ENCODE assay signal across 20 mouse cellular contexts in genomic region chr7:111183512-111183911, GRCm38 (mm10).
DNase-seq lines count a peak whose midpoint lies in the region; ATAC-seq lines count a peak whose summit lies in the region.
"Had no signal": no experiment of that assay in that cellular context is flagged by ENCODE, and none has a peak within 500 bp of the region (broad histone marks: within the 10 kb centered on the region; RNA-seq: fewer than 3 reads in every experiment).

No protein-coding gene starts in this region.

- H3K4me2 ChIP-seq in kidney, embryonic 15.5 days: no peak overlapping the region
- H3K4me2 ChIP-seq in heart, embryonic 14.5 days (ENCODE audit: low read length): no peak overlapping the region
- no peak overlapping the region for H3K4me2 ChIP-seq in heart, embryonic 16.5 days (ENCODE audit: low read depth, low read length)
- H3K4me2 ChIP-seq: hindbrain, embryonic 15.5 days; midbrain, embryonic 11.5 days; neural tube, embryonic 15.5 days had no signal

- 52% methylated on average over 3 of the region's 3 CpGs for WGBS in kidney, embryonic 15.5 days
- WGBS in heart, embryonic 14.5 days: 47% methylated on average over 3 of the region's 3 CpGs
- WGBS in heart, embryonic 16.5 days: 46% methylated on average over 3 of the region's 3 CpGs

- peak; percentile 91 for DNase-seq in heart, adult 11 months
- DNase-seq in heart, adult 9 months (ENCODE audit: low spot score in 2 of 2): no peak
- no peak for DNase-seq in kidney, adult 8-10 months
- DNase-seq in urinary bladder, postnatal 14 days (ENCODE audit: low spot score): no peak
- DNase-seq: adrenal gland, adult 8-10 months; cerebellum, adult 11-12 months; cerebellum, postnatal 10 days; layer of hippocampus, postnatal 36 days; liver, postnatal 0 days; lung, postnatal 10 days; right cerebral cortex, adult 18-20 months; thymus, adult 18-20 months; thymus, postnatal 36 days had no signal

- H3K27me3 ChIP-seq in kidney, embryonic 15.5 days: no peaks in the 10 kb centered on the region
- no peaks in the 10 kb centered on the region for H3K27me3 ChIP-seq in heart, embryonic 14.5 days (ENCODE audit: control insufficient read depth, insufficient read depth, low read length)
- no peaks in the 10 kb centered on the region for H3K27me3 ChIP-seq in heart, embryonic 16.5 days (ENCODE audit: control insufficient read depth, insufficient read depth, low read length)
- H3K27me3 ChIP-seq: neural tube, embryonic 15.5 days had no signal

- H3K9ac ChIP-seq in kidney, embryonic 15.5 days: no peak overlapping the region
- no peak overlapping the region for H3K9ac ChIP-seq in heart, embryonic 14.5 days (ENCODE audit: low read length)
- H3K9ac ChIP-seq in heart, embryonic 16.5 days (ENCODE audit: low read length): no peak overlapping the region
- H3K9ac ChIP-seq: hindbrain, embryonic 15.5 days; liver, postnatal 0 days; neural tube, embryonic 15.5 days had no signal

- 0 out of 2 replicates have a peak, but pooled peaks have one; percentile 33 for ATAC-seq in kidney, embryonic 15.5 days (replicated peaks; ENCODE audit: low FRiP score)
- ATAC-seq in heart, embryonic 14.5 days (ENCODE audit: insufficient number of reproducible peaks, insufficient read depth, low FRiP score, low read depth): no peak
- no peak for ATAC-seq in heart, embryonic 16.5 days (replicated peaks; ENCODE audit: extremely low read depth, insufficient read depth, low FRiP score)
- ATAC-seq: activated CD4-positive, CD25-positive, alpha-beta regulatory T cell, adult 4 months; liver, postnatal 0 days had no signal

- H3K9me3 ChIP-seq in kidney, embryonic 15.5 days (replicated peaks): no peaks in the 10 kb centered on the region
- H3K9me3 ChIP-seq in heart, embryonic 14.5 days (ENCODE audit: control insufficient read depth, low read length): no peaks in the 10 kb centered on the region
- H3K9me3 ChIP-seq in heart, embryonic 16.5 days (replicated peaks; ENCODE audit: control insufficient read depth, low read length): no peaks in the 10 kb centered on the region
- H3K9me3 ChIP-seq: hindbrain, embryonic 15.5 days; neural tube, embryonic 15.5 days had no signal

- H3K4me3 ChIP-seq in kidney, embryonic 15.5 days (replicated peaks): no peak overlapping the region
- no peak overlapping the region for H3K4me3 ChIP-seq in heart, embryonic 14.5 days (ENCODE audit: control insufficient read depth in 1 of 2, insufficient read depth in 1 of 2, low read depth in 1 of 2, low read length in 2 of 2)
- no peak overlapping the region for H3K4me3 ChIP-seq in heart, embryonic 16.5 days (ENCODE audit: low read length)
- H3K4me3 ChIP-seq: hindbrain, embryonic 15.5 days; neural tube, embryonic 15.5 days had no signal

- no peaks in the 10 kb centered on the region for H3K36me3 ChIP-seq in kidney, embryonic 15.5 days
- H3K36me3 ChIP-seq in heart, embryonic 14.5 days (ENCODE audit: control insufficient read depth, insufficient read depth, low read length): no peaks in the 10 kb centered on the region
- H3K36me3 ChIP-seq in heart, embryonic 16.5 days (ENCODE audit: control insufficient read depth, insufficient read depth): no peaks in the 10 kb centered on the region
- H3K36me3 ChIP-seq: hindbrain, embryonic 15.5 days; neural tube, embryonic 15.5 days had no signal

- H3K4me1 ChIP-seq in kidney, embryonic 15.5 days: peaks cover 35% of the 10 kb centered on the region
- H3K4me1 ChIP-seq in heart, embryonic 14.5 days (ENCODE audit: control insufficient read depth in 2 of 2, insufficient read depth in 2 of 2, low read length in 2 of 2): peaks cover 20 to 49% of the 10 kb centered on the region in 2 experiments
- peaks cover 28% of the 10 kb centered on the region for H3K4me1 ChIP-seq in heart, embryonic 16.5 days (ENCODE audit: control insufficient read depth, insufficient read depth, low read length)

- no peak overlapping the region for H3K27ac ChIP-seq in kidney, embryonic 15.5 days
- H3K27ac ChIP-seq in heart, embryonic 14.5 days (replicated peaks in 1 of 2; ENCODE audit: control insufficient read depth in 1 of 2, insufficient read depth in 1 of 2, low read depth in 2 of 2, low read length in 2 of 2): peak overlapping the region; percentile 49 to 58; a peak in 3 of 4 replicates
- H3K27ac ChIP-seq in heart, embryonic 16.5 days (ENCODE audit: low read length): 0 out of 2 replicates have a peak overlapping the region, but pooled peaks have one; percentile 15
- H3K27ac ChIP-seq: hindbrain, embryonic 15.5 days; neural tube, embryonic 15.5 days had no signal
